Mouse (Mus musculus): ENCODE results near the gene Rgl2.

DNA sequence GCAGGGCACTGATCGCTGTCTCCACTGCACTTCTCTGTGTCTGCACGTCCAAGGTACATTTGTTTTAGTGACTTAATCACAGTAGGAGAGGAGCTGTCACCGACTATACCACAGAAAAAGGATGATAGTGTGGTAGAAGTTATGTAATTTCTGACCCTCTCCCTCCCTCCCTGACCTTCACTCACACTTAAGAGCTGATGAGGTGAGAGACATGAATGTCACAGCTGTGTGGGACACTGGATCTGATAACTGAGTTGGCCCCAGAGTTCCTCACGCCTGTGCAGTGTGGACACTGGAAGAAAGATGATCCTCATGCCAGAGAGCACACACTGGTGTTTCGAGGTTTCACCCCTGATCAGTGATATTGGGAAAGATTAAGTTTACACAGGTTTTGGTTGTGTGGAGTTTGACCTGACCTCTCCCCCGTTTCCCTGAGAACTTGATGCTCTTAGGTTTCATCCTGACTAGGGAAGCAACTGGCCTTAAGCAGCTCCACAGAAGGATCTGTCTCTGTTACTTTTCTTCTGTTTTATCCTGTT, 50.2 kb downstream of the Rgl2 start:
- no peak for TF ChIP-seq POLR2A (IDR thresholded peaks at IDR 0.05; ENCODE audit: borderline replicate concordance, insufficient read depth, low read length)
- TF ChIP-seq CTCF (IDR thresholded peaks at IDR 0.05; ENCODE audit: borderline replicate concordance, insufficient read depth, low read depth, low read length): no peak

Data from cerebellum, adult 2 months (tissue).